Mouse (Mus musculus): Measurements from ENCODE around the gene 1700029J07Rik.

- TF ChIP-seq POLR2A (IDR thresholded peaks at IDR 0.05; ENCODE audit: insufficient read depth, low read depth, low read length) (no peak), CTCF (IDR thresholded peaks at IDR 0.05) (no peak)
Observed at GRCm38 (mm10) chr8:45950622-45951021, 24.4 kb downstream of the 1700029J07Rik start.
